22 mouse cellular contexts compared by ENCODE assay signal in the genomic region with DNA sequence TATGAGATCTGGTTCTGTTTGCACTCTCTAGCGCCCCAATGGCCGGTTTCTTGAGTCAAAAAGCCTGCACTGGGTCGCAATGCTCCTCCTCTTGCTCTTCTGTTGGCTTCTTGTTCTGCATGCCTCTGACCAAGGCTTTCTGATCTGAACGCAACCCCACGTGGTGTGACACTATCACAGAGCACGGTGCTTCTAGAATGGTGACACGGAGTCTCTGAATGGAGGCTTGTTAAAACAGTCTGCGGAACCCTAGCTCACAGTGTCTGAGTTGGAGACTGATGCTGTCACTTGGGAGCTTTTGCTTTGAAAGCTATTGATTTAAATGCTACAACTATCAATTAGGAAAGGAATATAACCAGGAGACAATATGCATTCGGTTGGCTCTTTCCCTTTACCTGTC.
DNase-seq lines count a peak whose midpoint lies in the region; ATAC-seq and TF ChIP-seq lines count a peak whose summit lies in the region.
"Had no signal": no experiment of that assay in that cellular context is flagged by ENCODE, and none has a peak within 500 bp of the region (broad histone marks: within the 10 kb centered on the region; RNA-seq: fewer than 3 reads in every experiment).

No protein-coding gene starts in this region.

- H3K27me3 ChIP-seq in hindbrain, embryonic 10.5 days (ENCODE audit: insufficient read depth, poor library complexity, severe bottlenecking), result no peaks in the 10 kb centered on the region
- H3K27me3 ChIP-seq in hindbrain, embryonic 14.5 days (ENCODE audit: control insufficient read depth, insufficient read depth, low read length), result no peaks in the 10 kb centered on the region
- H3K27me3 ChIP-seq in lung, embryonic 14.5 days (ENCODE audit: insufficient read depth, low read length), result no peaks in the 10 kb centered on the region
- no peaks in the 10 kb centered on the region for H3K27me3 ChIP-seq in lung, postnatal 0 days (replicated peaks; ENCODE audit: insufficient read depth, low read length)
- no peaks in the 10 kb centered on the region for H3K27me3 ChIP-seq in lung, embryonic 16.5 days (ENCODE audit: control insufficient read depth, insufficient read depth, low read depth, low read length)
- H3K27me3 ChIP-seq: embryonic facial prominence, embryonic 13.5 days; embryonic facial prominence, embryonic 15.5 days; forebrain, embryonic 12.5 days had no signal

- peaks cover 40% of the 10 kb centered on the region for H3K4me1 ChIP-seq in hindbrain, embryonic 10.5 days (replicated peaks)
- peaks cover 15% of the 10 kb centered on the region for H3K4me1 ChIP-seq in hindbrain, embryonic 14.5 days (replicated peaks; ENCODE audit: control insufficient read depth, insufficient read depth, low read length)
- H3K4me1 ChIP-seq in lung, embryonic 14.5 days (ENCODE audit: insufficient read depth), result no peaks in the 10 kb centered on the region
- no peaks in the 10 kb centered on the region for H3K4me1 ChIP-seq in lung, postnatal 0 days (ENCODE audit: insufficient read depth, low read depth, low read length)
- H3K4me1 ChIP-seq in lung, embryonic 16.5 days (replicated peaks; ENCODE audit: control insufficient read depth, insufficient read depth, low read length), result no peaks in the 10 kb centered on the region
- H3K4me1 ChIP-seq: embryonic facial prominence, embryonic 13.5 days; embryonic facial prominence, embryonic 15.5 days had no signal

- no peak overlapping the region for H3K9ac ChIP-seq in hindbrain, embryonic 14.5 days
- no peak overlapping the region for H3K9ac ChIP-seq in lung, embryonic 14.5 days
- no peak overlapping the region for H3K9ac ChIP-seq in lung, postnatal 0 days (replicated peaks; ENCODE audit: low read depth)
- H3K9ac ChIP-seq in lung, embryonic 16.5 days (ENCODE audit: low read length), result no peak overlapping the region
- H3K9ac ChIP-seq: embryonic facial prominence, embryonic 13.5 days; embryonic facial prominence, embryonic 15.5 days; forebrain, embryonic 12.5 days had no signal

- WGBS in hindbrain, embryonic 10.5 days, result 56% methylated on average over 9 of the region's 9 CpGs
- WGBS in hindbrain, embryonic 14.5 days, result 63% methylated on average over 9 of the region's 9 CpGs
- WGBS in lung, embryonic 14.5 days, result 59% methylated on average over 9 of the region's 9 CpGs
- WGBS in lung, postnatal 0 days, result 56% methylated on average over 9 of the region's 9 CpGs
- WGBS in lung, embryonic 16.5 days, result 51% methylated on average over 9 of the region's 9 CpGs

- DNase-seq in hindbrain, embryonic 10.5 days (ENCODE audit: low spot score), result no peak
- DNase-seq in hindbrain, embryonic 14.5 days (ENCODE audit: low spot score), result no peak
- DNase-seq in lung, embryonic 14.5 days, result peak; percentile 8
- no peak for DNase-seq in lung, postnatal 0 days (ENCODE audit: low spot score)
- DNase-seq in lung, postnatal 25 days (ENCODE audit: low spot score), result no peak
- DNase-seq: adrenal gland, adult 2 months; adrenal gland, postnatal 10 days; adrenal gland, postnatal 25 days; cerebellum, adult 11 months; cerebellum, adult 18-20 months; cerebellum, adult 8-10 months; cerebellum, adult 9-11 months; cerebellum, postnatal 14 days; cerebellum, postnatal 36 days had no signal

- no peak for ATAC-seq in hindbrain, embryonic 14.5 days (ENCODE audit: low FRiP score)
- ATAC-seq in lung, embryonic 14.5 days (ENCODE audit: insufficient read depth), result peak; percentile 69; the same call in 1 of the 2 replicates
- no peak for ATAC-seq in lung, postnatal 0 days
- peak; percentile 59 for ATAC-seq in lung, embryonic 16.5 days (ENCODE audit: low read depth)
- ATAC-seq: forebrain, embryonic 14.5 days; forebrain, embryonic 16.5 days had no signal

- H3K9me3 ChIP-seq in hindbrain, embryonic 10.5 days, result no peaks in the 10 kb centered on the region
- H3K9me3 ChIP-seq in hindbrain, embryonic 14.5 days (ENCODE audit: control insufficient read depth, low read length), result no peaks in the 10 kb centered on the region
- H3K9me3 ChIP-seq in lung, embryonic 14.5 days (ENCODE audit: low read depth, low read length), result no peaks in the 10 kb centered on the region
- H3K9me3 ChIP-seq in lung, postnatal 0 days (ENCODE audit: low read length), result no peaks in the 10 kb centered on the region
- H3K9me3 ChIP-seq in lung, embryonic 16.5 days (ENCODE audit: control insufficient read depth, low read length), result no peaks in the 10 kb centered on the region
- H3K9me3 ChIP-seq: embryonic facial prominence, embryonic 13.5 days; embryonic facial prominence, embryonic 15.5 days; forebrain, embryonic 10.5 days; forebrain, embryonic 12.5 days had no signal

- no peak for TF ChIP-seq CTCF in lung, embryonic 14.5 days (IDR thresholded peaks at IDR 0.05; ENCODE audit: low read depth)
- TF ChIP-seq CTCF in lung, postnatal 0 days (IDR thresholded peaks at IDR 0.05), result no peak

- H3K4me2 ChIP-seq in hindbrain, embryonic 14.5 days (replicated peaks), result no peak overlapping the region
- no peak overlapping the region for H3K4me2 ChIP-seq in lung, embryonic 14.5 days
- H3K4me2 ChIP-seq in lung, postnatal 0 days (replicated peaks; ENCODE audit: low read depth, low read length), result no peak overlapping the region
- H3K4me2 ChIP-seq in lung, embryonic 16.5 days (ENCODE audit: low read depth, low read length), result no peak overlapping the region
- H3K4me2 ChIP-seq: embryonic facial prominence, embryonic 13.5 days; embryonic facial prominence, embryonic 15.5 days; forebrain, embryonic 12.5 days had no signal

- H3K4me3 ChIP-seq in hindbrain, embryonic 10.5 days, result no peak overlapping the region
- H3K4me3 ChIP-seq in hindbrain, embryonic 14.5 days (replicated peaks; ENCODE audit: low read length), result no peak overlapping the region
- no peak overlapping the region for H3K4me3 ChIP-seq in lung, embryonic 14.5 days (ENCODE audit: low read depth, low read length)
- no peak overlapping the region for H3K4me3 ChIP-seq in lung, postnatal 0 days (ENCODE audit: low read depth, low read length)
- H3K4me3 ChIP-seq in lung, embryonic 16.5 days (ENCODE audit: low read length), result no peak overlapping the region
- H3K4me3 ChIP-seq: embryonic facial prominence, embryonic 13.5 days; embryonic facial prominence, embryonic 15.5 days; erythroblast, embryonic 14.5 days; forebrain, embryonic 10.5 days; forebrain, embryonic 12.5 days had no signal

- no peak for TF ChIP-seq EP300 in lung, postnatal 0 days (IDR thresholded peaks at IDR 0.05)

- no peaks in the 10 kb centered on the region for H3K36me3 ChIP-seq in hindbrain, embryonic 10.5 days
- H3K36me3 ChIP-seq in hindbrain, embryonic 14.5 days (replicated peaks; ENCODE audit: control insufficient read depth, insufficient read depth), result no peaks in the 10 kb centered on the region
- H3K36me3 ChIP-seq in lung, embryonic 14.5 days (ENCODE audit: insufficient read depth), result no peaks in the 10 kb centered on the region
- no peaks in the 10 kb centered on the region for H3K36me3 ChIP-seq in lung, postnatal 0 days (ENCODE audit: insufficient read depth, low read length)
- no peaks in the 10 kb centered on the region for H3K36me3 ChIP-seq in lung, embryonic 16.5 days (ENCODE audit: control insufficient read depth, insufficient read depth, low read length)
- H3K36me3 ChIP-seq: embryonic facial prominence, embryonic 13.5 days; embryonic facial prominence, embryonic 15.5 days; forebrain, embryonic 10.5 days; forebrain, embryonic 12.5 days had no signal

- H3K27ac ChIP-seq in hindbrain, embryonic 10.5 days, result peak overlapping the region; percentile 60
- H3K27ac ChIP-seq in hindbrain, embryonic 14.5 days, result no peak overlapping the region
- peak overlapping the region; percentile 45 for H3K27ac ChIP-seq in lung, embryonic 14.5 days (ENCODE audit: low read depth)
- H3K27ac ChIP-seq in lung, postnatal 0 days (ENCODE audit: low read length), result no peak overlapping the region
- H3K27ac ChIP-seq in lung, embryonic 16.5 days (ENCODE audit: low read length), result peak overlapping the region; percentile 54
- H3K27ac ChIP-seq: embryonic facial prominence, embryonic 13.5 days; embryonic facial prominence, embryonic 15.5 days; forebrain, embryonic 10.5 days; forebrain, embryonic 12.5 days had no signal

Comparison
In these comparisons a context has a peak if more than half of its experiments do, and no peak if none do; other contexts are left out.
1. H3K27ac ChIP-seq: peak in hindbrain, embryonic 10.5 days (single experiment), lung, embryonic 14.5 days (single experiment) and lung, embryonic 16.5 days (single experiment); none in hindbrain, embryonic 14.5 days (single experiment) and lung, postnatal 0 days (single experiment).
2. ATAC-seq: peak in lung, embryonic 14.5 days (single experiment) and lung, embryonic 16.5 days (single experiment); none in hindbrain, embryonic 14.5 days (single experiment) and lung, postnatal 0 days (single experiment).